Mouse (Mus musculus): ENCODE results near the gene Tmem63a. TPM values are rescaled to one million over a fixed set of nuclear protein-coding genes. Genes with fewer than 3 reads are reported as not detected.

Gene Tmem63a
- polyA plus RNA-seq, 1 experiment from 2014 or later: 5.8 TPM

- no peak for ATAC-seq (replicated peaks; ENCODE audit: insufficient number of reproducible peaks, low FRiP score, low TSS enrichment)
These were observed 59.1 kb downstream of the Tmem63a start for GRCm38 (mm10) chr1:181001217-181001616.

DNA sequence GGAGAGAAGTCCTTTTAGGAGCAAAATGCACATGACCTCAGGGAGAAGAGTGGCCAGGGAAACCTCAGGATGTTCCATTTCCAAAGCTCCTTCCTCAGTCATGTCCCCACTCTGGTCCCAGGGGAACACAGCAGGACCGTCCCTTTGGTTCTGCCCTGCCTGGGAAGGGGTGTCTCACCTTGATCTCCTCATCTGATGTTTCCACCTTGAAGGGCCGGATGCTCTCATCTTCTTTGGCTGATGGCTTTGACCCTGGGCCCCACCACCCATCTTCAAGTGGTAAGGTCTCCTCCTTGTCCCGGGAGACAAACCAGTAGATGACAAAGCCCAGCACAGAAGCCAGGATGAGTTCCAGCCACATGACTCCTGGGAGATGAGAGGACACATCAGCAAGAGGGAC is 59.5 kb downstream of the Tmem63a start:
- Histone ChIP-seq H3K9ac (ENCODE audit: low read depth, low read length) (no peak overlapping the region), H3K9me3 (replicated peaks; ENCODE audit: control insufficient read depth, low read length) (no peaks in the 10 kb centered on the region), H3K27me3 (ENCODE audit: control insufficient read depth, insufficient read depth, low read length) (no peaks in the 10 kb centered on the region), H3K4me2 (no peak overlapping the region), H3K27ac (ENCODE audit: low read depth, low read length) (no peak overlapping the region), H3K4me3 (ENCODE audit: low read depth, low read length) (no peak overlapping the region), H3K36me3 (ENCODE audit: control insufficient read depth, insufficient read depth, low read length) (no peaks in the 10 kb centered on the region), H3K4me1 (ENCODE audit: control insufficient read depth, insufficient read depth, low read length) (0 out of 2 replicates have a peak, but pooled peaks cover 4% of the 10 kb centered on the region)
- ATAC-seq (replicated peaks; ENCODE audit: insufficient number of reproducible peaks, low FRiP score, low TSS enrichment): no peak
- 74% methylated on average over 3 of the region's 3 CpGs for WGBS (ENCODE audit: insufficient replicate concordance)

More at GRCm38 (mm10) chr1:181001217-181001616, 59.1 kb downstream of the Tmem63a start:
- no peaks in the 10 kb centered on the region for H3K27me3 ChIP-seq (ENCODE audit: control insufficient read depth, insufficient read depth, low read length)
- no peaks in the 10 kb centered on the region for H3K36me3 ChIP-seq (ENCODE audit: control insufficient read depth, insufficient read depth, low read length)
- no peak overlapping the region for H3K27ac ChIP-seq (ENCODE audit: low read depth, low read length)
- H3K9me3 ChIP-seq (replicated peaks; ENCODE audit: control insufficient read depth, low read length): no peaks in the 10 kb centered on the region
- no peak overlapping the region for H3K9ac ChIP-seq (ENCODE audit: low read depth, low read length)
- 83% methylated on average over 3 of the region's 3 CpGs for WGBS (ENCODE audit: insufficient replicate concordance)
- no peak overlapping the region for H3K4me2 ChIP-seq
- H3K4me1 ChIP-seq (ENCODE audit: control insufficient read depth, insufficient read depth, low read length): 0 out of 2 replicates have a peak, but pooled peaks cover 4% of the 10 kb centered on the region
- no peak overlapping the region for H3K4me3 ChIP-seq (ENCODE audit: low read depth, low read length)

DNA sequence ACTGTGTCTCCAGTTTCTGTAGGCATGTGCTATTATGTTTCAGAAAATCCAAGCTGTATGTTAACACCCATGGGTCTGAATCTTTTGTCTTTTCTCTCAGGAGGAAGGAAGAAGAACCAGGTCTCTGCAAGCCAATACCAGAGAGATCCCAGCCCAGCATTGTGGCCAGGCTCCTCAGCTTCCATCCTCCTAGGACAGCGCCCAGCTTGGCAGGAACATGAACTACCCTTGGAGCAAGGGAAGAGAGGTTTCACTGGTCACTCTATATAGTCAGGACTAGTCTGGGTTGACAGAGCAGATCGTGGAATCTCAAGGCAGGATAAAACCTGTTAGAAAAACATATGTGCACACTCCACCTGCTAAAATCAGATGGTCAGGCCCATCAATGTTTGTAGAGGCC is 61.6 kb downstream of the Tmem63a start:
- 78% methylated on average over 2 of the region's 2 CpGs for WGBS (ENCODE audit: insufficient replicate concordance)
- Histone ChIP-seq H3K4me3 (ENCODE audit: low read depth, low read length) (no peak overlapping the region), H3K9ac (ENCODE audit: low read depth, low read length) (no peak overlapping the region), H3K36me3 (ENCODE audit: control insufficient read depth, insufficient read depth, low read length) (no peaks in the 10 kb centered on the region), H3K4me2 (no peak overlapping the region), H3K27me3 (ENCODE audit: control insufficient read depth, insufficient read depth, low read length) (no peaks in the 10 kb centered on the region), H3K27ac (ENCODE audit: low read depth, low read length) (no peak overlapping the region), H3K9me3 (replicated peaks; ENCODE audit: control insufficient read depth, low read length) (no peaks in the 10 kb centered on the region), H3K4me1 (ENCODE audit: control insufficient read depth, insufficient read depth, low read length) (0 out of 2 replicates have a peak, but pooled peaks cover 4% of the 10 kb centered on the region)
- no peak for ATAC-seq (replicated peaks; ENCODE audit: insufficient number of reproducible peaks, low FRiP score, low TSS enrichment)

GRCm38 (mm10) chr1:181005331-181005730 is 63.2 kb downstream of the Tmem63a start:
- no peaks in the 10 kb centered on the region for H3K36me3 ChIP-seq (ENCODE audit: control insufficient read depth, insufficient read depth, low read length)
- no peaks in the 10 kb centered on the region for H3K9me3 ChIP-seq (replicated peaks; ENCODE audit: control insufficient read depth, low read length)
- H3K27me3 ChIP-seq (ENCODE audit: control insufficient read depth, insufficient read depth, low read length): no peaks in the 10 kb centered on the region
- no peak for ATAC-seq (replicated peaks; ENCODE audit: insufficient number of reproducible peaks, low FRiP score, low TSS enrichment)
- H3K4me3 ChIP-seq (ENCODE audit: low read depth, low read length): no peak overlapping the region
- no peak overlapping the region for H3K9ac ChIP-seq (ENCODE audit: low read depth, low read length)
- WGBS (ENCODE audit: insufficient replicate concordance): 71% methylated on average over 8 of the region's 8 CpGs
- no peak overlapping the region for H3K4me2 ChIP-seq
- H3K4me1 ChIP-seq (ENCODE audit: control insufficient read depth, insufficient read depth, low read length): peaks cover 10% of the 10 kb centered on the region
- H3K27ac ChIP-seq (ENCODE audit: low read depth, low read length): no peak overlapping the region

- WGBS (ENCODE audit: insufficient replicate concordance): 74% methylated on average over 6 of the region's 6 CpGs
These were observed 65.7 kb downstream of the Tmem63a start for GRCm38 (mm10) chr1:181007831-181008230.

GRCm38 (mm10) chr1:181008266-181008665 is 66.1 kb downstream of the Tmem63a start:
- no peak overlapping the region for H3K4me2 ChIP-seq
- H3K9me3 ChIP-seq (replicated peaks; ENCODE audit: control insufficient read depth, low read length): no peaks in the 10 kb centered on the region
- WGBS (ENCODE audit: insufficient replicate concordance): 87% methylated on average over 2 of the region's 2 CpGs
- no peak overlapping the region for H3K27ac ChIP-seq (ENCODE audit: low read depth, low read length)
- H3K27me3 ChIP-seq (ENCODE audit: control insufficient read depth, insufficient read depth, low read length): no peaks in the 10 kb centered on the region
- ATAC-seq (replicated peaks; ENCODE audit: insufficient number of reproducible peaks, low FRiP score, low TSS enrichment): no peak
- peaks cover 9% of the 10 kb centered on the region for H3K4me1 ChIP-seq (ENCODE audit: control insufficient read depth, insufficient read depth, low read length)
- no peaks in the 10 kb centered on the region for H3K36me3 ChIP-seq (ENCODE audit: control insufficient read depth, insufficient read depth, low read length)
- no peak overlapping the region for H3K4me3 ChIP-seq (ENCODE audit: low read depth, low read length)
- no peak overlapping the region for H3K9ac ChIP-seq (ENCODE audit: low read depth, low read length)

More at GRCm38 (mm10) chr1:181007831-181008230, 65.7 kb downstream of the Tmem63a start:
- ATAC-seq (replicated peaks; ENCODE audit: insufficient number of reproducible peaks, low FRiP score, low TSS enrichment): no peak
- Histone ChIP-seq H3K4me3 (ENCODE audit: low read depth, low read length) (no peak overlapping the region), H3K27me3 (ENCODE audit: control insufficient read depth, insufficient read depth, low read length) (no peaks in the 10 kb centered on the region), H3K36me3 (ENCODE audit: control insufficient read depth, insufficient read depth, low read length) (no peaks in the 10 kb centered on the region), H3K9me3 (replicated peaks; ENCODE audit: control insufficient read depth, low read length) (no peaks in the 10 kb centered on the region), H3K4me1 (ENCODE audit: control insufficient read depth, insufficient read depth, low read length) (peaks cover 9% of the 10 kb centered on the region), H3K27ac (ENCODE audit: low read depth, low read length) (no peak overlapping the region), H3K9ac (ENCODE audit: low read depth, low read length) (no peak overlapping the region), H3K4me2 (no peak overlapping the region)

- ATAC-seq (replicated peaks; ENCODE audit: insufficient number of reproducible peaks, low FRiP score, low TSS enrichment): no peak
- Histone ChIP-seq H3K36me3 (ENCODE audit: control insufficient read depth, insufficient read depth, low read length) (no peaks in the 10 kb centered on the region), H3K27ac (ENCODE audit: low read depth, low read length) (no peak overlapping the region), H3K9ac (ENCODE audit: low read depth, low read length) (no peak overlapping the region), H3K4me3 (ENCODE audit: low read depth, low read length) (no peak overlapping the region), H3K27me3 (ENCODE audit: control insufficient read depth, insufficient read depth, low read length) (no peaks in the 10 kb centered on the region), H3K9me3 (replicated peaks; ENCODE audit: control insufficient read depth, low read length) (no peaks in the 10 kb centered on the region), H3K4me1 (ENCODE audit: control insufficient read depth, insufficient read depth, low read length) (peaks cover 9% of the 10 kb centered on the region), H3K4me2 (no peak overlapping the region)
- 78% methylated on average over 4 of the region's 4 CpGs for WGBS (ENCODE audit: insufficient replicate concordance)
These were observed 67.0 kb downstream of the Tmem63a start for GRCm38 (mm10) chr1:181009011-181009590.

DNA sequence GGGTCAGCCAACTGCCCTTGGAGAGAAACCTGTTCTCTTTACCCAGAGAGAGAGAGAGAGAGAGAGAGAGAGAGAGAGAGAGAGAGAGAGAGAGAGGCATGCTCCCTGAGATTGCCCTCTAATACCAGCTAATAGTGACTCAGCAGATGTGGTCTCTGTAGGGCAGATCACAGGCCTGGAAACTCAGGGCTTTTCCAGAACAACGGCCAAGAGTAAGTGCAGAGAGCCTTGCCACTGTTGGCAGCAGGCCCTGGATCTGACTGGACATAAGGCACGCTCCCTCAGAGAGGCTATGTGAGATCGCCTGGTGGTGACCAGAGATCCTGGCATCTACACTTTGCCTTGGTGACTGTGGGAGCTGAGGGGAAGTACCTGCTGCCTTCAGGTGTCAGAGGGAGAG is 67.6 kb downstream of the Tmem63a start:
- ATAC-seq (replicated peaks; ENCODE audit: insufficient number of reproducible peaks, low FRiP score, low TSS enrichment): no peak
- no peak overlapping the region for H3K4me2 ChIP-seq
- no peaks in the 10 kb centered on the region for H3K9me3 ChIP-seq (replicated peaks; ENCODE audit: control insufficient read depth, low read length)
- H3K27me3 ChIP-seq (ENCODE audit: control insufficient read depth, insufficient read depth, low read length): no peaks in the 10 kb centered on the region
- WGBS (ENCODE audit: insufficient replicate concordance): 50% methylated on average over 3 of the region's 3 CpGs
- H3K9ac ChIP-seq (ENCODE audit: low read depth, low read length): no peak overlapping the region
- H3K4me1 ChIP-seq (ENCODE audit: control insufficient read depth, insufficient read depth, low read length): peaks cover 9% of the 10 kb centered on the region
- H3K27ac ChIP-seq (ENCODE audit: low read depth, low read length): no peak overlapping the region
- H3K4me3 ChIP-seq (ENCODE audit: low read depth, low read length): no peak overlapping the region
- H3K36me3 ChIP-seq (ENCODE audit: control insufficient read depth, insufficient read depth, low read length): no peaks in the 10 kb centered on the region

Measured in heart, embryonic 11.5 days (tissue).